Mouse (Mus musculus): ENCODE measurements around the gene Ap1s1. TPM values are rescaled to one million over a fixed set of nuclear protein-coding genes. Genes with fewer than 3 reads are reported as not detected.

Ap1s1 gene
- polyA plus RNA-seq, 1 experiment from 2014 or later, result 191 TPM

DNA sequence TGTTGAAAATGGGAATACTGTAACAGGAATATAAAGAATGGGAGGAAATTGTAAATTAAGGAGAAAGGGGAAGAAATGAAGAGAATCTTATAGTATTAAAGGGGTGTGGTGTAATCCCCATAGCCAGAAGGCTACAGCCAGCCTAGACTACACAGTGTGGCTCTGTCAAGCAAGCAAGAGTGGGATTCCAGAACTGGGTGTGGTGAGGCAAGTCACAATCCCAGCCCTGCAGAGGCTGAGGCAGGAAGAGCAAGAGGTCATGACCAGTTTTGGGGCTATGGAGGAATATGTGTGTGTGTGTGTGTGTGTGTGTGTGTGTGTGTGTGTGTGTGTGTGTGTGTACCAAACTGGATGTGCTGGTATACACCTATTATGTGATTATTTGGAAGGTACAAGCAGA is 1.1 kb upstream of the Ap1s1 start:
- ATAC-seq (ENCODE audit: insufficient read depth) (no peak), DNase-seq (no peak)
- Histone ChIP-seq H3K4me3 (ENCODE audit: low read depth, low read length) (no peak overlapping the region), H3K36me3 (ENCODE audit: insufficient read depth) (peaks cover 7% of the 10 kb centered on the region), H3K27ac (ENCODE audit: low read depth) (no peak overlapping the region), H3K9me3 (ENCODE audit: low read depth, low read length) (no peaks in the 10 kb centered on the region), H3K27me3 (ENCODE audit: insufficient read depth, low read length) (no peaks in the 10 kb centered on the region), H3K4me2 (no peak overlapping the region), H3K4me1 (ENCODE audit: insufficient read depth) (no peaks in the 10 kb centered on the region), H3K9ac (no peak overlapping the region)
- TF ChIP-seq CTCF (IDR thresholded peaks at IDR 0.05; ENCODE audit: low read depth), result no peak

DNA sequence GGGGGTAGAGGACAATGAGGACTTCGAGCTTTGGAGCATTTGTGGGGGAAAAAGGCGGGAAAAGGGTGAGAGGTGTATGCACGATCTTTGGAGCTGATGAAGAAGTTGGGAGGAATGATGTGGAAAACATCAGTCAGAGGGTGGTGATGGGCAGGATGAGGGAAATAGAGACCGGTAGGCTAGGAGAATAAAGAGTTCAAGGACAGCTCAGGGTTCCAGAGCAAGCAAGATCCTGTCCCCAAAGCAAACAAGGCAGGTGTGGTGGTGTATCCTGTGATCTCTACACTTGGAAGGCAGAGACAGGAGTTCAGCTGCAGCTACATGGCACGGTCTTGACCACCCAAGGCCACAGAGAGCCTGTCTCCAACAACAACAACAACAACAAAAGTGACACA is 386 bp upstream of the Ap1s1 start:
- H3K27me3 ChIP-seq (ENCODE audit: insufficient read depth, low read length), result no peaks in the 10 kb centered on the region
- peak overlapping the region; percentile 79 for H3K4me3 ChIP-seq (ENCODE audit: low read depth, low read length)
- TF ChIP-seq CTCF (IDR thresholded peaks at IDR 0.05; ENCODE audit: low read depth), result no peak
- H3K36me3 ChIP-seq (ENCODE audit: insufficient read depth), result peaks cover 14% of the 10 kb centered on the region
- ATAC-seq (ENCODE audit: insufficient read depth) (peak; percentile 32; the same call in 1 of the 2 replicates), DNase-seq (no peak)
- WGBS, result 21% methylated on average over 5 of the region's 5 CpGs
- H3K9me3 ChIP-seq (ENCODE audit: low read depth, low read length), result no peaks in the 10 kb centered on the region
- H3K9ac ChIP-seq, result no peak overlapping the region
- H3K4me1 ChIP-seq (ENCODE audit: insufficient read depth), result no peaks in the 10 kb centered on the region
- no peak overlapping the region for H3K27ac ChIP-seq (ENCODE audit: low read depth)
- H3K4me2 ChIP-seq, result peak overlapping the region; percentile 80

DNA sequence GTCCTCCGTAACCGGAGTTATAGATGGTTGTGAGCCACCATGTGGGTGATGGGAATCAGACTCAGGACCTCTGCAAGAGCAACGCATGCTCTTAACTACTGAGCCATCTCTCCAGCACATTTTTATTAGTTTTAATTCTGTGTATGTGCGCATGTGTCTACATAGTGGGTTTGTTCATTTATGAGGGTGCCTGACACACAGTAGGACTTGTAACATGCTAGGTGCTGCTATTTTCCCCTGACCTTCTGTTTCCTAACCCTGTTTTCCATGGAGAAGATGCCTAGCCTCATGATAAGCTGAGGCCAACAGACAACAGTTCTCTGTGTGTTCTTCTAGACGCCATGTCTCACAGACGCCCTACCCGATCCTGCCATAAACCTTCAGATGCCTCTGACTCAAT is 1.9 kb downstream of the Ap1s1 start:
- Histone ChIP-seq H3K27ac (ENCODE audit: low read depth) (no peak overlapping the region), H3K9ac (no peak overlapping the region), H3K36me3 (ENCODE audit: insufficient read depth) (peaks cover 34% of the 10 kb centered on the region), H3K4me1 (ENCODE audit: insufficient read depth) (no peaks in the 10 kb centered on the region), H3K4me3 (ENCODE audit: low read depth, low read length) (no peak overlapping the region), H3K4me2 (no peak overlapping the region), H3K9me3 (ENCODE audit: low read depth, low read length) (no peaks in the 10 kb centered on the region), H3K27me3 (ENCODE audit: insufficient read depth, low read length) (no peaks in the 10 kb centered on the region)
- DNase-seq (no peak), ATAC-seq (ENCODE audit: insufficient read depth) (no peak)
- TF ChIP-seq CTCF (IDR thresholded peaks at IDR 0.05; ENCODE audit: low read depth), result no peak
- 92% methylated on average over 7 of the region's 7 CpGs for WGBS

DNA sequence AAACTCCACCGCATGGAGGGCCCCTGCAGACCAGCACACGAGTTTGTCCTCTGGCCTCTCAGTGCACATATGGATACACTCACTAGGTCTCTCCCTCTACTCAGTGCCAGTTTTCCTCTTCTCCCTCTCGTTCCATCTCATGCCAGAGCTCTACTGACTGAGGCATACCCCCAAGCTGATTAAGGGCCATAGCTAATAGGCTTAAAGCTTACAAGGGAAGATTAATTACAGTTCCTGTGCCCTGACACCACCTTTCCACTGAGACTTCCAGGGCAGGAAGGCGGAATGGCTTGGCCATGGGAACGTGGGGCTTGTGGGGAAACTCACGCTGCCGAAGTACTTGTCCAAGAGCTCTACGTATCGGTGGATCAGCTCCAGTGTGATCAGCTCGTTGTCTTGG is 4.5 kb downstream of the Ap1s1 start:
- no peak for DNase-seq
- Histone ChIP-seq H3K36me3 (ENCODE audit: insufficient read depth) (peaks cover 56% of the 10 kb centered on the region), H3K27me3 (ENCODE audit: insufficient read depth, low read length) (no peaks in the 10 kb centered on the region), H3K9ac (no peak overlapping the region), H3K27ac (ENCODE audit: low read depth) (no peak overlapping the region), H3K4me1 (ENCODE audit: insufficient read depth) (no peaks in the 10 kb centered on the region), H3K9me3 (ENCODE audit: low read depth, low read length) (no peaks in the 10 kb centered on the region), H3K4me3 (ENCODE audit: low read depth, low read length) (no peak overlapping the region), H3K4me2 (no peak overlapping the region)
- ATAC-seq (ENCODE audit: insufficient read depth), result no peak
- TF ChIP-seq CTCF (IDR thresholded peaks at IDR 0.05; ENCODE audit: low read depth), result no peak
- WGBS, result 85% methylated on average over 10 of the region's 10 CpGs

DNA sequence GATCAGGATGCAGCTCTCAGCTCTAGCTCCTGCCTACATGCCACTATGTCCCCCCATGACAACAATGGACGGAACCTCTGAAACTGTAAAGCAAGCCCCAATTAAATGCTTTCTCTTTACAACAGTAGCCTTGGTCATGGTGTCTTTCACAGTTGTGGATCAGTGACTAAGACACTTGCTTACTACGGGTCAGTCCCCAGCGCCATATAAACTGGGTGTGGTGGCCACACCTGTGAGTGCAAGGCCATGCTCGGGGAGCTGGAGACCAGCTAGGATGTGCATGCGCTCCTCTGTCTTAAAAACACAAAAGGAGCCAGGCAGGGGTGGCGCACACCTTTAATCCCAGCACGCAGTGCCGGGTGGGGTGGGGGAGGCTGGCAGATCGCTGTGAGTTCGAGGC is 6.5 kb downstream of the Ap1s1 start:
- DNase-seq (no peak), ATAC-seq (ENCODE audit: insufficient read depth) (no peak)
- no peaks in the 10 kb centered on the region for H3K27me3 ChIP-seq (ENCODE audit: insufficient read depth, low read length)
- H3K4me1 ChIP-seq (ENCODE audit: insufficient read depth), result no peaks in the 10 kb centered on the region
- no peak overlapping the region for H3K4me2 ChIP-seq
- H3K9ac ChIP-seq, result no peak overlapping the region
- no peak for TF ChIP-seq CTCF (IDR thresholded peaks at IDR 0.05; ENCODE audit: low read depth)
- 94% methylated on average over 10 of the region's 10 CpGs for WGBS
- no peak overlapping the region for H3K27ac ChIP-seq (ENCODE audit: low read depth)
- no peaks in the 10 kb centered on the region for H3K9me3 ChIP-seq (ENCODE audit: low read depth, low read length)
- no peak overlapping the region for H3K4me3 ChIP-seq (ENCODE audit: low read depth, low read length)
- peaks cover 70% of the 10 kb centered on the region for H3K36me3 ChIP-seq (ENCODE audit: insufficient read depth)

DNA sequence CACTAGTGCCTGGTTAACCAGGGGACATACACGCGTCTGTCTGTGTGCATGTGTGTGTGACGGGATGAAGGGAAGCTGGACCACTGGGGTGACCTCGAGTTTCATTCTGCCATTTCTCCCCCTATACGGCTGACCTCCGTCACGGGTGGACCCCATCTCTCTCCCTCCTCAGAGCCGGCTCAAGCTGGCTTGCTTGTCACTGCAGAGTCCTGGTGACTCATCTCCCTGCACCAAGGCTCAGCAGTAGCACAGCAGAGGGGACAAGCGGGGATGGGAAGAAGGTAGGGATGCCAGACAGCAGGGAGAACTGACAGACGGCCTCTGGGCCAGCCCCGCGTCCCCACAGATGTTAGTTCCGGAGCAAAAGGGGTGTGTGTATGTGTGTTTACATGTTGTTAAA is 9.7 kb downstream of the Ap1s1 start:
- Histone ChIP-seq H3K4me2 (no peak overlapping the region), H3K36me3 (ENCODE audit: insufficient read depth) (peaks cover 57% of the 10 kb centered on the region), H3K4me1 (ENCODE audit: insufficient read depth) (0 out of 2 replicates have a peak, but pooled peaks cover 6% of the 10 kb centered on the region), H3K27ac (ENCODE audit: low read depth) (no peak overlapping the region), H3K4me3 (ENCODE audit: low read depth, low read length) (no peak overlapping the region), H3K9ac (no peak overlapping the region), H3K27me3 (ENCODE audit: insufficient read depth, low read length) (peaks cover 14% of the 10 kb centered on the region), H3K9me3 (ENCODE audit: low read depth, low read length) (no peaks in the 10 kb centered on the region)
- 76% methylated on average over 13 of the region's 13 CpGs for WGBS
- TF ChIP-seq CTCF (IDR thresholded peaks at IDR 0.05; ENCODE audit: low read depth), result no peak
- no peak for ATAC-seq (ENCODE audit: insufficient read depth)
- DNase-seq, result no peak

DNA sequence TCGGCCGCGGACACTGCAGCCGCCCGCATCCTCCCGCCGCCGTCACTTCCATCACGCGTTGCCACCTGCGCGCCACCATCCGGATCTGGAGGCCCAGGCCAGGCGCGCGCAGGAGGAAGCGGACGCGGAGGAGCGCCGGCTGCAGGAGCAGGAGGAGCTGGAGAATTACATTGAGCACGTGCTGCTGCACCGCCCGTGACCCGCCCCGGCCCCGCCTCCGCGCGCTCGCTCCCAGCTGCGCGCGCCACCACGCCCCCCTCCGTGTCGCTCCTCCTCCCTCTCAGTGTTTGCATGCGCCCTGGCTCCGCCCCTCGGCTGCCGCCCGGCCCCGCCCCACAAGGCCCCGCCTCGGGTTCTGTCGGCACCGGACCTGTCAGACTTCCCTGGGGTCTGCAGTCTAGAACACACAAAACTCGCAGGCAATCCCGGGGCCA is 13.3 kb downstream of the Ap1s1 start:
- Histone ChIP-seq H3K4me3 (ENCODE audit: low read depth, low read length) (peak overlapping the region; percentile 44), H3K36me3 (ENCODE audit: insufficient read depth) (peaks cover 25% of the 10 kb centered on the region; the same call in 1 of the 2 replicates), H3K9ac (0 out of 2 replicates have a peak overlapping the region, but pooled peaks have one; percentile 20), H3K9me3 (ENCODE audit: low read depth, low read length) (no peaks in the 10 kb centered on the region), H3K27me3 (ENCODE audit: insufficient read depth, low read length) (peaks cover 47% of the 10 kb centered on the region), H3K4me1 (ENCODE audit: insufficient read depth) (peaks cover 11% of the 10 kb centered on the region; the same call in 1 of the 2 replicates), H3K27ac (ENCODE audit: low read depth) (no peak overlapping the region), H3K4me2 (peak overlapping the region; percentile 100)
- DNase-seq (peak; percentile 92), ATAC-seq (ENCODE audit: insufficient read depth) (peak; percentile 79)
- under 1% methylated on average over 41 of the region's 49 CpGs for WGBS
- no peak for TF ChIP-seq CTCF (IDR thresholded peaks at IDR 0.05; ENCODE audit: low read depth)

DNA sequence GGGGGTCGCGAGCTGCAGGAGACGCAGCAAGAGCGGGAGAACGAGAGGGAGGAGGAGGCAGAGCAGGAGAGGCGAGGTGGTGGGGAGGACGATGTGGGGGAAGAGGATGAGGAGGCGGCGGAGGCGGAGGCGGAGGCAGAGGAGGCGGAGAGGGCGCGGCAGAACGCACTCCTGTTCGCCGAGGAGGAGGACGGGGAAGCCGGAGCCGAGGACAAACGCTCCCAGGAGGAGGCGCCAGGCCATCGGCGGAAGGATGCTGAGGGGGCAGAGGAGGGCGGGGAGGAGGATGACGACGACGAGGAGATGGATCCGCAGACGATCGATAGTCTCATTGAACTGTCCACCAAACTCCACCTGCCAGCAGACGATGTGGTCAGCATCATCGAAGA is 13.9 kb downstream of the Ap1s1 start:
- TF ChIP-seq CTCF (IDR thresholded peaks at IDR 0.05; ENCODE audit: low read depth), result 0 out of 2 replicates have a peak, but pooled peaks have one; percentile 24
- no peak for DNase-seq

More for the DNA sequence above, 13.9 kb downstream of the Ap1s1 start:
- H3K4me1 ChIP-seq (ENCODE audit: insufficient read depth), result peaks cover 11% of the 10 kb centered on the region; the same call in 1 of the 2 replicates
- peaks cover 49% of the 10 kb centered on the region for H3K27me3 ChIP-seq (ENCODE audit: insufficient read depth, low read length)
- peak overlapping the region; percentile 100 for H3K4me2 ChIP-seq
- H3K4me3 ChIP-seq (ENCODE audit: low read depth, low read length), result peak overlapping the region; percentile 44
- H3K9me3 ChIP-seq (ENCODE audit: low read depth, low read length), result no peaks in the 10 kb centered on the region
- no peak overlapping the region for H3K9ac ChIP-seq
- no peak overlapping the region for H3K27ac ChIP-seq (ENCODE audit: low read depth)
- H3K36me3 ChIP-seq (ENCODE audit: insufficient read depth), result peaks cover 21% of the 10 kb centered on the region; the same call in 1 of the 2 replicates
- under 1% methylated on average over 33 of the region's 33 CpGs for WGBS
- ATAC-seq (ENCODE audit: insufficient read depth), result no peak
